Mouse (Mus musculus): ENCODE measurements at regions not wholly inside any gene's neighbourhood (a gene's known extent, or its start where the extent isn't known, plus 50 kb on each side); places are given as distances from the start of the nearest gene placed in this dataset.

DNA sequence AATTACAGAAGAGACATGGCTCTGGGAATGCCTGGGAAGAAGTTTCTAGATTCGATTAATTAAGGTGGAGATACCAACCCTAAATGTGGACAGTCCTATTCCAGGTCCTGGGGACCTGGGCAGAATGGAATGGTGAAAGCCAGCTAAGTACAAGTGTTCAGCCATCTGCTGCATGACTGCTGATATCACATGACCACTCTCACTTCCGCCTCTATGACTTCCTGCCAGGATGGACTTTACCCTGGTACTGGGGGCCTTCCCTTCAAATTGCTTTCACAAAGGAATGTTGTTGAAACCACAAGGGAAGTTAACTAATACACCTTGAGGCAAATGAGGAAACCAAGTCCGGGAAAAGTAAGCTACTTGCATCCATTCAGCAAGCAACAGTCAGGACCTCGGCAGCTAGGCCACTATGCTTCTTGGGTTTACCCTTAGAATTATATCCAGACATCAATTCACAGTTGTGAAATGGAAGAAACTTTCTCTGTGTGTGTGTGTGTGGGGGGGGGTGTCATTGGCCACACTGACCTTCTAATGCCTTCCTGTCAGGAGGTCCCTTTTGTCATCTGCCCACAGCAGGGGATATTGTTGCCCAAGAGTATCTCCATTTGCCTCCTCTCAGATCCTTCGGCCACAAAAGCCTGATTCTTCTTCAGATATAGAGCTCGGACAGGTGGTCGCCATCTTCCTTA is 330.6 kb downstream of the Nuak1 start:
- Histone ChIP-seq H3K4me3 (replicated peaks; ENCODE audit: control insufficient read depth, low read depth, low read length) (no peak overlapping the region), H3K27ac (ENCODE audit: control insufficient read depth, insufficient read depth, low read depth, low read length, poor library complexity) (peak overlapping the region; percentile 26; the same call in 1 of the 2 replicates), H3K4me1 (ENCODE audit: control insufficient read depth, insufficient read depth, low read length) (peaks cover 2% of the 10 kb centered on the region; the same call in 1 of the 2 replicates)
- no peak for TF ChIP-seq POLR2A (IDR thresholded peaks at IDR 0.05; ENCODE audit: borderline replicate concordance, control insufficient read depth, low read depth, low read length)
- no peak for TF ChIP-seq CTCF (IDR thresholded peaks at IDR 0.05; ENCODE audit: control insufficient read depth, insufficient read depth, low read length)
- WGBS: 49% methylated on average over 7 of the region's 7 CpGs

DNA sequence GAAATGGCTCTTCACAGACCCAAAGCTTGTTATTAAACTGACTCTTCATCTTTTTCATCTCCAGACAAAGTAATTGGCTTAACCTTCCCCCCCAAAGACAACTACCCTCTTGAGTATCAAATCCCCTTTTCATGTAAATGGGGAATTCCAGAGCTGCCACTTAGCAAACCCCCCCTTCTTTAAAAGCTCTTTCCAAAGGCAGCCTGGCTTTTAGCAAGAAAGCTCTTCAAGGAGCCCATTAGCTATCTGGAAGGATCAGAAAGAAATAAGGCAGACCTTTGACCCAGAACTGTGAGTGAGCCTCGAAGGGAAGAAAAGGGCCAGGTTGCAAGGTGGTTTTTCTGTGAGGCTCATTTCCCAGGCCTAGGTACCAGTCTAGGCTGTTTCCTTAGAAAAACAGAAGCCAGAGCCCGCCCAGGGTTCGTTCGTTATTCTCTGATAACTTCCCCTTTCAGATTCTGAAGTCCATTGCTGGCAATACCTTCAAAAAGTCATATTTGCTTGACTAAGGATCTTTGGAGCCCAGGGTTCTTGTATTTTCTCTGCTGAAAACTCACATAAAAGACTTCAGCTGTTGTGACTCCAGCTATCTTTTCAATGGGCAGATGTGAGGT is 329.9 kb downstream of the Nuak1 start:
- TF ChIP-seq POLR2A (IDR thresholded peaks at IDR 0.05; ENCODE audit: borderline replicate concordance, control insufficient read depth, low read depth, low read length): no peak
- TF ChIP-seq CTCF (IDR thresholded peaks at IDR 0.05; ENCODE audit: control insufficient read depth, insufficient read depth, low read length): no peak
- Histone ChIP-seq H3K4me3 (replicated peaks; ENCODE audit: control insufficient read depth, low read depth, low read length) (no peak overlapping the region), H3K4me1 (ENCODE audit: control insufficient read depth, insufficient read depth, low read length) (peaks cover 2% of the 10 kb centered on the region; the same call in 1 of the 2 replicates), H3K27ac (ENCODE audit: control insufficient read depth, insufficient read depth, low read depth, low read length, poor library complexity) (peak overlapping the region; percentile 59; the same call in 1 of the 2 replicates)
- WGBS: 5% methylated on average over 4 of the region's 4 CpGs

DNA sequence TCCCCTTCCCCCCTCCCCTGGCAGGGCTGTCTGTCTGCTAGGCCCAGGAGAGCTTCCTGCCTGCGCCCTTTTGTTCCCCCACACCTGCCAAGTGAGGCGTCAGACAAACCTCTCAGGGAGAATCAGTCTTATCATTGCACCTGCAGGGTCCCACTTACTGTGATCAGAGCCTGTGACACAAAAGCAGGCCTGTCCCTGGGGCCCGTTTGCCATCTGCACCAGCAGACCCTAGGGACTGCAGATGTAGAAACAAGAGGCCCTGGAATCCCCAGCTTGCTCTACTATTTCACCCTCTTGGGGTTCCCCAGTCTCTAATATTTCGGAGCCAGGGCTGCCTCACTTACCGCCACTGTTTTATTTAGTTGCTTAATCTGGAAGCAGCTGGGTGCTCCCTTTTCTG is 328.9 kb downstream of the Nuak1 start:
- H3K27ac ChIP-seq (ENCODE audit: control insufficient read depth, insufficient read depth, low read depth, low read length, poor library complexity): no peak overlapping the region
- no peak overlapping the region for H3K4me3 ChIP-seq (replicated peaks; ENCODE audit: control insufficient read depth, low read depth, low read length)
- 45% methylated on average over 5 of the region's 5 CpGs for WGBS

DNA sequence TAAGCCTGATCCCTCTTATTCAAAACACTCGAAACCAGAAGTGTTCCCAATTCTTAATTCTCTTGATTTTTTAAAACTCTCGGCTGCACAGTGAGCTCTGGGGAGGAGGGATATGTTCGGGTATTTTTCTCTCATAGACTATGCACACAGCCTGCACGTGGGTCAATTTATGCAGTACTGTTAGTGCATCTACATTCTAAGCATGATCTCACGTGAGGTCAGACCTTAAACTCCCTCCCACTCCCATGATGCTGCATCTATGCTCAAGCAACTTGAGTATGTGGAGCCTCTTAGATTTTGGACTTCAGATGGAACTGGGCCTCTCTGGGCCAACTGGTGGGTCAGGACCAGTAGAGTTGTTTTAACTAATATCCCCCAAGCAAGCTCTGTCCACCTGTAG is 328.5 kb downstream of the Nuak1 start:
- no peak overlapping the region for H3K4me3 ChIP-seq (replicated peaks; ENCODE audit: control insufficient read depth, low read depth, low read length)
- H3K4me1 ChIP-seq (ENCODE audit: control insufficient read depth, insufficient read depth, low read length): peaks cover 2% of the 10 kb centered on the region; the same call in 1 of the 2 replicates
- TF ChIP-seq CTCF (IDR thresholded peaks at IDR 0.05; ENCODE audit: control insufficient read depth, insufficient read depth, low read length) (no peak), POLR2A (IDR thresholded peaks at IDR 0.05; ENCODE audit: borderline replicate concordance, control insufficient read depth, low read depth, low read length) (no peak)
- peak overlapping the region; percentile 33; the same call in 1 of the 2 replicates for H3K27ac ChIP-seq (ENCODE audit: control insufficient read depth, insufficient read depth, low read depth, low read length, poor library complexity)
- 65% methylated on average over 5 of the region's 5 CpGs for WGBS

More for the DNA sequence above, 328.9 kb downstream of the Nuak1 start:
- H3K4me1 ChIP-seq (ENCODE audit: control insufficient read depth, insufficient read depth, low read length): peaks cover 2% of the 10 kb centered on the region; the same call in 1 of the 2 replicates
- no peak for TF ChIP-seq CTCF (IDR thresholded peaks at IDR 0.05; ENCODE audit: control insufficient read depth, insufficient read depth, low read length)

DNA sequence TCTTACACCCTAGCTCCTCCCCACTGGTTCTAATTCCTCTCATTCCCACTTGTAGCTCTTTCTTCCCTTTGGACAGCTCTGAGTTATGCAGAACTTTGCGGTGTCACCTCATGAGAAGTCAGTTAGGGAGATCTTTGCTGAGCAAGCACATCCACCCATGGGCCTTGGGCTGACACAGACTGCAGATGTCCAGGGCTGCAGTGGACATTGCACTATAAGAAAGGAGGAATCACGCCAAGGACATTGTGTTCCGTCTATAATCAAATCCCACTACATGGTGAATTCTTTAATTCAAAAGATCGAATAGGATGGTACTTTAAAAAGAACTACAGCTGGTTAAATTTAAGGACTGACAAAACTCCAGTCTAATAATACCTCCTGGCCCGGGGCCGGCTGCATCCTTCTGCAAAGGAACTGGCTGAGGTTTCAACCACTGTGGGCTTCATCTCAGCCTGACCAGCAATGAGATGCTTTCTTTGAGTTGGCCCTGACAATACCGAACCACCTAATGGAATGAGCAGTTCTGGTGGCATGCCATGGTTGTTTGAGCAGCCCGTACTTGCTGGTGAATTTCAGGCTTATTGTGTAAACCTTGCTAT is 320.3 kb downstream of the Nuak1 start:
- no peak overlapping the region for H3K27ac ChIP-seq (ENCODE audit: control insufficient read depth, insufficient read depth, low read depth, low read length, poor library complexity)
- TF ChIP-seq POLR2A (IDR thresholded peaks at IDR 0.05; ENCODE audit: borderline replicate concordance, control insufficient read depth, low read depth, low read length) (no peak), CTCF (IDR thresholded peaks at IDR 0.05; ENCODE audit: control insufficient read depth, insufficient read depth, low read length) (no peak)
- WGBS: 68% methylated on average over 8 of the region's 8 CpGs
- no peak overlapping the region for H3K4me3 ChIP-seq (replicated peaks; ENCODE audit: control insufficient read depth, low read depth, low read length)
- H3K4me1 ChIP-seq (ENCODE audit: control insufficient read depth, insufficient read depth, low read length): no peaks in the 10 kb centered on the region; the same call in 1 of the 2 replicates

DNA sequence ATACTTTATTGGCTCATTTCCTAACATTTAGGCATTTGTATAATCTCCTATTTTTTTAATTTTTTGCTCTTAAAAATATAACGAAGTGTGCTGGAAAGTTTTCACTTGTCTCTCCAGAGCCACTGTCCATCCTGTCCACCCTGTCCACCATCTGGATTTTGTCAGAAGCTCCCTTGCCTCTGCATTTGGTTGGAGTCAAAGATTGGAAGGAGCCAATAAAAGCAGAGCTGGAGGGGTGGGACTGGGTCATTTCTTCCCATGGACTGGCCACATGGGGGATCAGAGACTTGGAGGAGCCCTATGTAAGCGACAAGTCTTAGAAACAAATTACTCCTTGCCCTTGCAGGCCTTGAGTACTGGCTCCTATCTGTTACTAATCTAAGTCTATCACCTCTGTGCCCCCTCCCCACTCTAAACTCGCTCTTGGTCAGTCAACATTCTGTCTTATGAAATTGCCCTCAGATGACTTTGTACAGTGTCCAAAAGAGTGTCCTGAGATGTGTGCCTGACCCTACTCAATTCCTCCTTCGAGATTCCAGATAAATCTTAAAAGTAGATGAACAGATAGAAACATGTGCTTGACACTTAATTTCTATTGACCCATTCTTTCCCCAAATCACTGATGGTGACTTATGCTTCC is 303.3 kb downstream of the Nuak1 start:
- 87% methylated on average over 4 of the region's 4 CpGs for WGBS

DNA sequence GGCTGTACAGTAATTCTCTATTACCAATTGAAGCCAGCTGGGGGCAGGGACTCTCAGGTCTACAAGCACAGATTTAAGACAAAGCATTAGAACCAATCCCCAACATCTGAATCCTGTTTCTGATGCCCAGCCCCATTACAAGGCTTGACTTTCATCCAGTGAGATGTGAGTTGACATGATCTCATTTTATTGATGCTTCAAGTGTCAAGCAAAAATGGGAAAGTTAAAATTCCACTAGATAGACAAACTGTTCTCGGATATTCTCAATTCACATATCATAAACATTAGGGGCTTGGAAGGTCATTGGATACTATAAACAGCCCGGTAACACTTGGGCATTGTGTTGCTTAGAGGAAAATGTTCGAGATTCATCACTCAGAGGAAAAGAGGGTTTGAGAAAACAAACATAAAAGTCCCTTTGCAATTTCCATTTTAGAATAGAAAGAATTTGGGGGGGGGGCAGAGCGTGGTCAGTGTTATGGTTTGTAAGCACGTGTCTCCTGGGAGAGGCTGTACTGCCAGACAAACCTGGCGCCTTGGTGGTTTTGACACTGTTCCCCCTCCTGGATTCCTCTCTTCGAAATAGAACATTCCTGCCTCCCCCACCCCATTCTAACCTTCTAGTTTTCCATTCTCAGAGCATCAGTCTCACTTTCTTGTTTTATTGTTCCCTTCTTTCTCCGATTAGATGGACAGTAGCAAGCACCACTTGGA is 297.5 kb downstream of the Nuak1 start:
- H3K4me1 ChIP-seq (ENCODE audit: control insufficient read depth, insufficient read depth, low read length): peaks cover 2% of the 10 kb centered on the region
- no peak overlapping the region for H3K4me3 ChIP-seq (replicated peaks; ENCODE audit: control insufficient read depth, low read depth, low read length)
- no peak for TF ChIP-seq POLR2A (IDR thresholded peaks at IDR 0.05; ENCODE audit: borderline replicate concordance, control insufficient read depth, low read depth, low read length)
- no peak for TF ChIP-seq CTCF (IDR thresholded peaks at IDR 0.05; ENCODE audit: control insufficient read depth, insufficient read depth, low read length)
- 37% methylated on average over 8 of the region's 8 CpGs for WGBS
- no peak overlapping the region for H3K27ac ChIP-seq (ENCODE audit: control insufficient read depth, insufficient read depth, low read depth, low read length, poor library complexity)

More for the DNA sequence above, 303.3 kb downstream of the Nuak1 start:
- H3K4me1 ChIP-seq (ENCODE audit: control insufficient read depth, insufficient read depth, low read length): no peaks in the 10 kb centered on the region
- no peak overlapping the region for H3K27ac ChIP-seq (ENCODE audit: control insufficient read depth, insufficient read depth, low read depth, low read length, poor library complexity)
- no peak for TF ChIP-seq CTCF (IDR thresholded peaks at IDR 0.05; ENCODE audit: control insufficient read depth, insufficient read depth, low read length)
- no peak for TF ChIP-seq POLR2A (IDR thresholded peaks at IDR 0.05; ENCODE audit: borderline replicate concordance, control insufficient read depth, low read depth, low read length)
- H3K4me3 ChIP-seq (replicated peaks; ENCODE audit: control insufficient read depth, low read depth, low read length): no peak overlapping the region

Data from bone marrow, adult 2 months (tissue).